Mouse (Mus musculus) intestine, embryonic 16.5 days (tissue): ENCODE measurements around the gene Tnnt3. TPM values are rescaled to one million over a fixed set of nuclear protein-coding genes. Genes with fewer than 3 reads are reported as not detected.

Experiments
- ATAC-seq: fragments of 200-750 bp; cut with Nextera tagmentation; 2 replicates; pipeline ENCODE4 v1.8.0; 2017; ENCODE audit warnings: moderate TSS enrichment, moderate library complexity
- H3K27ac ChIP-seq: fragments of 300-500 bp; sonication (generic); 2 replicates; pipeline ENCODE4 v1.5.1; 2014; ENCODE audit warnings: mild to moderate bottlenecking, low read length
- H3K27me3 ChIP-seq: fragments of 300-500 bp; sonication (generic); replicated peaks from 2 replicates; pipeline ENCODE4 v1.6.1; 2014; ENCODE audit warnings: low read length, control low read depth, mixed read lengths; ENCODE audit not compliant: control insufficient read depth, insufficient read depth
- H3K36me3 ChIP-seq: fragments of 300-500 bp; sonication (generic); 2 replicates; pipeline ENCODE4 v1.6.1; 2014; ENCODE audit warnings: low read length, control low read depth; ENCODE audit not compliant: control insufficient read depth, insufficient read depth
- H3K4me1 ChIP-seq: fragments of 300-500 bp; sonication (generic); 2 replicates; pipeline ENCODE4 v1.6.1; 2014; ENCODE audit warnings: low read length, control low read depth, mixed read lengths; ENCODE audit not compliant: control insufficient read depth, insufficient read depth
- H3K4me2 ChIP-seq: fragments of 300-500 bp; sonication (generic); 2 replicates; pipeline ENCODE4 v1.6.1; 2014; ENCODE audit warnings: low read depth, low read length, control low read depth
- H3K4me3 ChIP-seq: fragments of 300-500 bp; sonication (generic); 2 replicates; pipeline ENCODE4 v1.5.1; 2014; ENCODE audit warnings: mild to moderate bottlenecking, low read length
- H3K9ac ChIP-seq: fragments of 300-500 bp; sonication (generic); 2 replicates; pipeline ENCODE4 v1.6.1; 2014; ENCODE audit warnings: low read depth, low read length
- H3K9me3 ChIP-seq: fragments of 300-500 bp; sonication (generic); 2 replicates; pipeline ENCODE4 v1.6.1; 2016; ENCODE audit warnings: low read length, control low read depth; ENCODE audit not compliant: control insufficient read depth
- WGBS: fragments of 180-500 bp; shearing (Covaris S2); extraction: QIAGEN DNeasy Blood & Tissue Kit; methylation state at CpG from one replicate; pipeline ENCODE4 v1.1.7; 2014; 5-methylcytosine and 5-hydroxymethylcytosine counted together
- polyA plus RNA-seq: library from polyadenylated mRNA; unstranded; fragments of >200 nt; fragmentation: Nextera tagmentation; extraction: Ambion mirVana; gene quantifications from 2 replicates; pipeline ENCODE4 v1.2.1, GENCODE M21; 2015

Tnnt3 gene
- polyA plus RNA-seq, 1 experiment from 2014 or later = 2.1 TPM

GRCm38 (mm10) chr7:142525342-142526178 is 26.9 kb downstream of the Tnnt3 start:
- 31% methylated on average over 13 of the region's 13 CpGs for WGBS
- 0 out of 2 replicates have a peak overlapping the region, but pooled peaks have one; percentile 16 for H3K4me2 ChIP-seq
- no peaks in the 10 kb centered on the region for H3K27me3 ChIP-seq
- peak overlapping the region; percentile 86 for H3K27ac ChIP-seq
- peak; percentile 41 for ATAC-seq
- H3K36me3 ChIP-seq = no peaks in the 10 kb centered on the region
- no peaks in the 10 kb centered on the region for H3K9me3 ChIP-seq
- no peak overlapping the region for H3K4me3 ChIP-seq
- peaks cover 63% of the 10 kb centered on the region for H3K4me1 ChIP-seq
- peak overlapping the region; percentile 51 for H3K9ac ChIP-seq

GRCm38 (mm10) chr7:142529350-142529749 is 30.7 kb downstream of the Tnnt3 start:
- no peaks in the 10 kb centered on the region for H3K36me3 ChIP-seq
- peak; percentile 57 for ATAC-seq
- peaks cover 65% of the 10 kb centered on the region for H3K4me1 ChIP-seq
- H3K9me3 ChIP-seq = no peaks in the 10 kb centered on the region
- peak overlapping the region; percentile 25; the same call in 1 of the 2 replicates for H3K4me2 ChIP-seq
- H3K4me3 ChIP-seq = no peak overlapping the region
- H3K27ac ChIP-seq = peak overlapping the region; percentile 93
- H3K9ac ChIP-seq = peak overlapping the region; percentile 15; the same call in 1 of the 2 replicates
- WGBS = 38% methylated on average over 10 of the region's 10 CpGs
- H3K27me3 ChIP-seq = no peaks in the 10 kb centered on the region

GRCm38 (mm10) chr7:142531973-142532521 is 33.4 kb downstream of the Tnnt3 start:
- WGBS = 68% methylated on average over 4 of the region's 4 CpGs
- ATAC-seq = 0 out of 2 replicates have a peak, but pooled peaks have one; percentile 0
- no peaks in the 10 kb centered on the region for H3K27me3 ChIP-seq
- peak overlapping the region; percentile 88 for H3K9ac ChIP-seq
- H3K4me3 ChIP-seq = no peak overlapping the region
- H3K4me2 ChIP-seq = peak overlapping the region; percentile 77; the same call in 1 of the 2 replicates
- no peaks in the 10 kb centered on the region for H3K9me3 ChIP-seq
- no peaks in the 10 kb centered on the region for H3K36me3 ChIP-seq
- H3K27ac ChIP-seq = peak overlapping the region; percentile 93
- peaks cover 58% of the 10 kb centered on the region for H3K4me1 ChIP-seq

- H3K27me3 ChIP-seq = no peaks in the 10 kb centered on the region
- peaks cover 53% of the 10 kb centered on the region for H3K4me1 ChIP-seq
- peak within 1 kb of the TSS; percentile 63 for H3K4me3 ChIP-seq
- H3K27ac ChIP-seq = peak within 1 kb of the TSS; percentile 93
- H3K9me3 ChIP-seq = no peaks in the 10 kb centered on the region
- WGBS = 5% methylated on average over 15 of the region's 17 CpGs
- peak within 1 kb of the TSS; percentile 88 for H3K9ac ChIP-seq
- ATAC-seq = peak; percentile 49
- H3K4me2 ChIP-seq = peak within 1 kb of the TSS; percentile 77
- H3K36me3 ChIP-seq = no peaks in the 10 kb centered on the region
Measured at GRCm38 (mm10) chr7:142532671-142533058, 34.0 kb downstream of the Tnnt3 start, which contains the start of gene Mrpl23. Gene Mrpl23, plus strand, starts transcription at chr7:142532686.

GRCm38 (mm10) chr7:142533059-142533855 is 34.6 kb downstream of the Tnnt3 start:
- WGBS = 2% methylated on average over 40 of the region's 44 CpGs
- peak overlapping the region; percentile 88 for H3K9ac ChIP-seq
- no peaks in the 10 kb centered on the region for H3K27me3 ChIP-seq
- peak overlapping the region; percentile 93 for H3K27ac ChIP-seq
- H3K36me3 ChIP-seq = no peaks in the 10 kb centered on the region
- H3K4me2 ChIP-seq = peak overlapping the region; percentile 77
- H3K4me3 ChIP-seq = peak overlapping the region; percentile 63
- peak; percentile 69 for ATAC-seq
- peaks cover 54% of the 10 kb centered on the region for H3K4me1 ChIP-seq
- no peaks in the 10 kb centered on the region for H3K9me3 ChIP-seq

GRCm38 (mm10) chr7:142535116-142535515 is 36.5 kb downstream of the Tnnt3 start:
- no peak overlapping the region for H3K4me3 ChIP-seq
- peak overlapping the region; percentile 93 for H3K27ac ChIP-seq
- H3K9me3 ChIP-seq = no peaks in the 10 kb centered on the region
- H3K36me3 ChIP-seq = no peaks in the 10 kb centered on the region
- no peak overlapping the region for H3K4me2 ChIP-seq
- 40% methylated on average over 4 of the region's 4 CpGs for WGBS
- no peak for ATAC-seq
- peak overlapping the region; percentile 88 for H3K9ac ChIP-seq
- H3K27me3 ChIP-seq = no peaks in the 10 kb centered on the region
- peaks cover 54% of the 10 kb centered on the region for H3K4me1 ChIP-seq

GRCm38 (mm10) chr7:142535832-142536231 is 37.2 kb downstream of the Tnnt3 start:
- 78% methylated on average over 5 of the region's 5 CpGs for WGBS
- peak; percentile 22 for ATAC-seq
- H3K36me3 ChIP-seq = no peaks in the 10 kb centered on the region
- peak overlapping the region; percentile 93 for H3K27ac ChIP-seq
- peaks cover 56% of the 10 kb centered on the region for H3K4me1 ChIP-seq
- no peak overlapping the region for H3K4me3 ChIP-seq
- H3K4me2 ChIP-seq = no peak overlapping the region
- peak overlapping the region; percentile 88; the same call in 1 of the 2 replicates for H3K9ac ChIP-seq
- H3K27me3 ChIP-seq = no peaks in the 10 kb centered on the region
- H3K9me3 ChIP-seq = no peaks in the 10 kb centered on the region

GRCm38 (mm10) chr7:142537181-142537580 is 38.5 kb downstream of the Tnnt3 start:
- Histone ChIP-seq H3K4me2 (no peak overlapping the region), H3K4me1 (peaks cover 63% of the 10 kb centered on the region), H3K9me3 (no peaks in the 10 kb centered on the region), H3K9ac (0 out of 2 replicates have a peak overlapping the region, but pooled peaks have one; percentile 36), H3K27me3 (no peaks in the 10 kb centered on the region), H3K36me3 (no peaks in the 10 kb centered on the region), H3K4me3 (no peak overlapping the region), H3K27ac (peak overlapping the region; percentile 43)
- ATAC-seq = no peak
- 53% methylated on average over 5 of the region's 5 CpGs for WGBS

- peak overlapping the region; percentile 62 for H3K9ac ChIP-seq
- peak overlapping the region; percentile 69 for H3K27ac ChIP-seq
- H3K4me2 ChIP-seq = no peak overlapping the region
- H3K4me3 ChIP-seq = no peak overlapping the region
- 10% methylated on average over 6 of the region's 6 CpGs for WGBS
- ATAC-seq = 0 out of 2 replicates have a peak, but pooled peaks have one; percentile 29
- H3K4me1 ChIP-seq = peaks cover 64% of the 10 kb centered on the region
- H3K36me3 ChIP-seq = no peaks in the 10 kb centered on the region
- no peaks in the 10 kb centered on the region for H3K9me3 ChIP-seq
- no peaks in the 10 kb centered on the region for H3K27me3 ChIP-seq
Measured at GRCm38 (mm10) chr7:142537879-142538278, 39.2 kb downstream of the Tnnt3 start.
